Mouse (Mus musculus): ENCODE results near the gene Fgf12. TPM values are rescaled to one million over a fixed set of nuclear protein-coding genes. Genes with fewer than 3 reads are reported as not detected.

The Fgf12 gene
- polyA plus RNA-seq, 2 experiments: 6.0 to 8.1 TPM

- WGBS: 36% methylated on average over 3 of the region's 3 CpGs
- H3K9ac ChIP-seq (ENCODE audit: low read depth, low read length, severe bottlenecking): no peak overlapping the region
- H3K4me1 ChIP-seq (ENCODE audit: control insufficient read depth, insufficient read depth, low read length): peaks cover 4% of the 10 kb centered on the region; the same call in 1 of the 2 replicates
- no peaks in the 10 kb centered on the region for H3K36me3 ChIP-seq (ENCODE audit: control insufficient read depth, insufficient read depth, low read length)
- ATAC-seq (ENCODE audit: low FRiP score, low read depth) (peak; percentile 53), DNase-seq (ENCODE audit: low spot score) (no peak)
- H3K4me2 ChIP-seq (replicated peaks; ENCODE audit: low read depth, low read length, severe bottlenecking): no peak overlapping the region
- TF ChIP-seq POLR2A (IDR thresholded peaks at IDR 0.05; ENCODE audit: borderline replicate concordance, extremely low read depth, insufficient read depth, insufficient read length): no peak
- H3K27ac ChIP-seq (replicated peaks; ENCODE audit: low read depth, low read length): no peak overlapping the region
- no peaks in the 10 kb centered on the region for H3K9me3 ChIP-seq (ENCODE audit: control insufficient read depth, low read length)
- no peak overlapping the region for H3K4me3 ChIP-seq (replicated peaks; ENCODE audit: low read length)
- H3K27me3 ChIP-seq (ENCODE audit: control insufficient read depth, insufficient read depth, low read length): no peaks in the 10 kb centered on the region
Observed at GRCm38 (mm10) chr16:28734461-28734860, 18.4 kb downstream of the Fgf12 start.

- Histone ChIP-seq H3K9me3 (ENCODE audit: control insufficient read depth, low read length) (no peaks in the 10 kb centered on the region), H3K27ac (replicated peaks; ENCODE audit: low read depth, low read length) (no peak overlapping the region), H3K9ac (ENCODE audit: low read depth, low read length, severe bottlenecking) (no peak overlapping the region), H3K36me3 (ENCODE audit: control insufficient read depth, insufficient read depth, low read length) (no peaks in the 10 kb centered on the region), H3K4me1 (ENCODE audit: control insufficient read depth, insufficient read depth, low read length) (no peaks in the 10 kb centered on the region), H3K4me3 (replicated peaks; ENCODE audit: low read length) (no peak overlapping the region), H3K4me2 (replicated peaks; ENCODE audit: low read depth, low read length, severe bottlenecking) (no peak overlapping the region), H3K27me3 (ENCODE audit: control insufficient read depth, insufficient read depth, low read length) (no peaks in the 10 kb centered on the region)
- DNase-seq (ENCODE audit: low spot score) (no peak), ATAC-seq (ENCODE audit: low FRiP score, low read depth) (no peak)
- no peak for TF ChIP-seq POLR2A (IDR thresholded peaks at IDR 0.05; ENCODE audit: borderline replicate concordance, extremely low read depth, insufficient read depth, insufficient read length)
- 87% methylated on average over 6 of the region's 6 CpGs for WGBS
Observed at GRCm38 (mm10) chr16:28726792-28727191, 26.1 kb downstream of the Fgf12 start.

DNA sequence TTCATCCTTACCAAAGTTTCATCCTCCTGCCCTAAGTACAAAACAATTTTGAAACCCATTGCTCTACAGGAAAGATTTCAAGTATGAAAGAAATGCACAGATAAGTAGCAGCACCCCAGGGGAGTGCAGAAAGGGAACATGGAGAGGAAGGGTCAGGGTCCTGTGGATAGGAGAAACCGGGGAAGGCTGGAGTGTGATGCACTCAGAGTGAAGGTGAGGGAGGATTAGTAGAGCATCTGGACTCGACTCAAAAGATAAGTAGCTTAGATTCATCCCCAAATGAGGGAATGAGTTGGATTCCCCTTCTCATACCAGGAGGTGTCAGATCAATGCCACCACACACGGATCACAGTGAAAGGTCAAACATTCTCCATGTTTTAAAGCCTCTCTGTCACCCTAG, 46.2 kb downstream of the Fgf12 start:
- no peaks in the 10 kb centered on the region for H3K27me3 ChIP-seq (ENCODE audit: control insufficient read depth, insufficient read depth, low read length)
- 61% methylated on average over 3 of the region's 3 CpGs for WGBS
- no peaks in the 10 kb centered on the region for H3K9me3 ChIP-seq (ENCODE audit: control insufficient read depth, low read length)
- no peaks in the 10 kb centered on the region for H3K36me3 ChIP-seq (ENCODE audit: control insufficient read depth, insufficient read depth, low read length)
- H3K9ac ChIP-seq (ENCODE audit: low read depth, low read length, severe bottlenecking): no peak overlapping the region
- H3K4me3 ChIP-seq (replicated peaks; ENCODE audit: low read length): no peak overlapping the region
- ATAC-seq (ENCODE audit: low FRiP score, low read depth) (no peak), DNase-seq (ENCODE audit: low spot score) (no peak)
- H3K4me2 ChIP-seq (replicated peaks; ENCODE audit: low read depth, low read length, severe bottlenecking): no peak overlapping the region
- no peak overlapping the region for H3K27ac ChIP-seq (replicated peaks; ENCODE audit: low read depth, low read length)
- no peaks in the 10 kb centered on the region for H3K4me1 ChIP-seq (ENCODE audit: control insufficient read depth, insufficient read depth, low read length)
- TF ChIP-seq POLR2A (IDR thresholded peaks at IDR 0.05; ENCODE audit: borderline replicate concordance, extremely low read depth, insufficient read depth, insufficient read length): no peak

GRCm38 (mm10) chr16:28700346-28700745, 52.5 kb downstream of the Fgf12 start:
- ATAC-seq (ENCODE audit: low FRiP score, low read depth) (no peak), DNase-seq (ENCODE audit: low spot score) (no peak)
- no peaks in the 10 kb centered on the region for H3K36me3 ChIP-seq (ENCODE audit: control insufficient read depth, insufficient read depth, low read length)
- no peaks in the 10 kb centered on the region for H3K27me3 ChIP-seq (ENCODE audit: control insufficient read depth, insufficient read depth, low read length)
- TF ChIP-seq POLR2A (IDR thresholded peaks at IDR 0.05; ENCODE audit: borderline replicate concordance, extremely low read depth, insufficient read depth, insufficient read length): no peak
- no peaks in the 10 kb centered on the region for H3K4me1 ChIP-seq (ENCODE audit: control insufficient read depth, insufficient read depth, low read length)
- H3K9ac ChIP-seq (ENCODE audit: low read depth, low read length, severe bottlenecking): no peak overlapping the region
- H3K4me2 ChIP-seq (replicated peaks; ENCODE audit: low read depth, low read length, severe bottlenecking): no peak overlapping the region
- H3K9me3 ChIP-seq (ENCODE audit: control insufficient read depth, low read length): no peaks in the 10 kb centered on the region
- no peak overlapping the region for H3K4me3 ChIP-seq (replicated peaks; ENCODE audit: low read length)
- WGBS: 79% methylated on average over 4 of the region's 4 CpGs
- H3K27ac ChIP-seq (replicated peaks; ENCODE audit: low read depth, low read length): no peak overlapping the region

- Histone ChIP-seq H3K4me1 (ENCODE audit: control insufficient read depth, insufficient read depth, low read length) (peaks cover 7% of the 10 kb centered on the region; the same call in 1 of the 2 replicates), H3K4me3 (replicated peaks; ENCODE audit: low read length) (no peak overlapping the region), H3K9ac (ENCODE audit: low read depth, low read length, severe bottlenecking) (no peak overlapping the region), H3K27me3 (ENCODE audit: control insufficient read depth, insufficient read depth, low read length) (no peaks in the 10 kb centered on the region), H3K4me2 (replicated peaks; ENCODE audit: low read depth, low read length, severe bottlenecking) (no peak overlapping the region), H3K9me3 (ENCODE audit: control insufficient read depth, low read length) (no peaks in the 10 kb centered on the region), H3K36me3 (ENCODE audit: control insufficient read depth, insufficient read depth, low read length) (no peaks in the 10 kb centered on the region), H3K27ac (replicated peaks; ENCODE audit: low read depth, low read length) (no peak overlapping the region)
- no peak for ATAC-seq (ENCODE audit: low FRiP score, low read depth)
- no peak for TF ChIP-seq POLR2A (IDR thresholded peaks at IDR 0.05; ENCODE audit: borderline replicate concordance, extremely low read depth, insufficient read depth, insufficient read length)
- WGBS: 71% methylated on average over 3 of the region's 3 CpGs
- no peak for DNase-seq (ENCODE audit: low spot score)
Observed at GRCm38 (mm10) chr16:28696851-28697250, 56.0 kb downstream of the Fgf12 start.

Data from limb, embryonic 14.5 days (tissue).